Mouse (Mus musculus): ENCODE measurements around the gene Ccser2.

DNA sequence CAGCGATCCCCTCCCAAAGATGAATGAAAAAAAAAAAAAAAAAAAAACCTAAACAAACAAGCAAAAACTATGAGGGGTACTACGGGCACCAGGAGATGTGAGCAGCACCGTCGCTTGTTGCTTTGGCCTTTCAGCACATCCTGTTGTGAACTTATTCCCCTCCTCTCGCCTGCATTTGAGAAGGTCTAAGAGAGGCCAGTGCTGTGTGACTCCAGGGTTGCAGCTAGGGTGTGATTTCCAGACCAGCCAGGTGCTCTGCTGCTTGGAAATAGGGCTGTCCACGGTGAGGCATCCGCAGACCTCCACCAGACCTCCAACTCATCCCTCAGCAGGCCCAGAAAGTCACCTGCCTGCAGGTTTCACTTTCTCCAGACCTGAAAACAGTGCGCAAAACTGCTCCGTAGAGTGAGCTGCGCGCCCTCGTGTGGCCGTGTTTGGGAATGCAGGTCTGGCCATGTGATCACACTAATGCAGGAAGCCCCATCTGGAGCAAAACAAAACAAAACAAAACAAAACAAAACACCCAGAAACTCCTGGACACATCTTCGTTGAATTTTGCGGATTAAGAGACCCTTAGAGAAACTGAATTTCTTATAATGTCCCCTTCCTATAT lies 104.6 kb downstream of the Ccser2 start:
- TF ChIP-seq GATA1 (IDR thresholded peaks at IDR 0.05; ENCODE audit: low read length) (no peak), TAL1 (IDR thresholded peaks at IDR 0.05; ENCODE audit: low read length) (no peak)
